Mouse (Mus musculus): ENCODE data around the gene Stard7.

The Stard7 gene

GRCm38 (mm10) chr2:127339262-127339661, 69.2 kb downstream of the Stard7 start:
- 0 out of 2 replicates have a peak, but pooled peaks cover 3% of the 10 kb centered on the region for H3K9me3 ChIP-seq (ENCODE audit: low read length)
- peaks cover 28% of the 10 kb centered on the region for H3K4me1 ChIP-seq (replicated peaks; ENCODE audit: low read depth, low read length)
- H3K36me3 ChIP-seq (ENCODE audit: insufficient read depth, low read length) = no peaks in the 10 kb centered on the region
- no peak overlapping the region for H3K4me3 ChIP-seq (replicated peaks; ENCODE audit: low read length)
- H3K27me3 ChIP-seq (ENCODE audit: insufficient read depth, low read length) = peaks cover 70% of the 10 kb centered on the region
- TF ChIP-seq CTCF (conservative IDR thresholded peaks at IDR 0.05; ENCODE audit: low read length) (no peak), NANOG (IDR thresholded peaks at IDR 0.05; ENCODE audit: borderline replicate concordance, low read length) (no peak), POU5F1 (IDR thresholded peaks at IDR 0.05; ENCODE audit: borderline replicate concordance, low read length) (no peak)

- Histone ChIP-seq H3K4me3 (replicated peaks; ENCODE audit: low read length) (no peak overlapping the region), H3K9me3 (ENCODE audit: low read length) (0 out of 2 replicates have a peak, but pooled peaks cover 3% of the 10 kb centered on the region), H3K4me1 (replicated peaks; ENCODE audit: low read depth, low read length) (peaks cover 16% of the 10 kb centered on the region), H3K36me3 (ENCODE audit: insufficient read depth, low read length) (no peaks in the 10 kb centered on the region), H3K27me3 (ENCODE audit: insufficient read depth, low read length) (peaks cover 66% of the 10 kb centered on the region)
- peak; percentile 98 for TF ChIP-seq CTCF (conservative IDR thresholded peaks at IDR 0.05; ENCODE audit: low read length)
- TF ChIP-seq NANOG (IDR thresholded peaks at IDR 0.05; ENCODE audit: borderline replicate concordance, low read length) = no peak
These were observed 71.1 kb downstream of the Stard7 start for GRCm38 (mm10) chr2:127341159-127341558.

DNA sequence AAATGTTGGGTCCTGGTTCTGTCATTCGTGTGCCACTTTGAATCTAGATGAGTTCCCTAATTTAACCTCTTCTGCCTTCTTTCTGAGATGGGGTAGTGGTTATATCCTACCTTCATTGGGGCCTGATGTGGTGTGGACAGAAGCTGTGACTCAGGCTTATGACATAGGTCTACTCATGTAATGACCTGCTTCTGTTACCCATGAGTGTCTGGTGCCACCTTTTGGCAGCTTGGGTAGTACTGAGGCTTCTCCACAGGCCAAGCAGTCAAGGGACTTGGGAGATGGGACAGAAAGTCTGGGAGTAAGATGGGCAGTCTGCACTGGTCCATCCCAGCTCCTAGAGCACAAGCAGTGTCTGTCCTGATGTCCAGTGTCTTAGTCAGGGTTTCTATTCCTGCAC, 76.3 kb downstream of the Stard7 start:
- H3K36me3 ChIP-seq (ENCODE audit: insufficient read depth, low read length) = no peaks in the 10 kb centered on the region
- peaks cover 48% of the 10 kb centered on the region for H3K27me3 ChIP-seq (ENCODE audit: insufficient read depth, low read length)
- no peaks in the 10 kb centered on the region for H3K9me3 ChIP-seq (ENCODE audit: low read length)
- H3K4me3 ChIP-seq (replicated peaks; ENCODE audit: low read length) = no peak overlapping the region
- TF ChIP-seq NANOG (IDR thresholded peaks at IDR 0.05; ENCODE audit: borderline replicate concordance, low read length) (no peak), CTCF (conservative IDR thresholded peaks at IDR 0.05; ENCODE audit: low read length) (no peak), POU5F1 (IDR thresholded peaks at IDR 0.05; ENCODE audit: borderline replicate concordance, low read length) (no peak)
- H3K4me1 ChIP-seq (replicated peaks; ENCODE audit: low read depth, low read length) = no peaks in the 10 kb centered on the region

GRCm38 (mm10) chr2:127347147-127347985, 77.3 kb downstream of the Stard7 start:
- H3K9me3 ChIP-seq (ENCODE audit: low read length) = no peaks in the 10 kb centered on the region
- no peaks in the 10 kb centered on the region for H3K4me1 ChIP-seq (replicated peaks; ENCODE audit: low read depth, low read length)
- no peaks in the 10 kb centered on the region for H3K36me3 ChIP-seq (ENCODE audit: insufficient read depth, low read length)
- peaks cover 40% of the 10 kb centered on the region for H3K27me3 ChIP-seq (ENCODE audit: insufficient read depth, low read length)
- TF ChIP-seq CTCF (conservative IDR thresholded peaks at IDR 0.05; ENCODE audit: low read length) = no peak
- no peak overlapping the region for H3K4me3 ChIP-seq (replicated peaks; ENCODE audit: low read length)
